Mouse (Mus musculus): ENCODE measurements at regions not wholly inside any gene's neighbourhood (a gene's known extent, or its start where the extent isn't known, plus 50 kb on each side); places are given as distances from the start of the nearest gene placed in this dataset.

DNA sequence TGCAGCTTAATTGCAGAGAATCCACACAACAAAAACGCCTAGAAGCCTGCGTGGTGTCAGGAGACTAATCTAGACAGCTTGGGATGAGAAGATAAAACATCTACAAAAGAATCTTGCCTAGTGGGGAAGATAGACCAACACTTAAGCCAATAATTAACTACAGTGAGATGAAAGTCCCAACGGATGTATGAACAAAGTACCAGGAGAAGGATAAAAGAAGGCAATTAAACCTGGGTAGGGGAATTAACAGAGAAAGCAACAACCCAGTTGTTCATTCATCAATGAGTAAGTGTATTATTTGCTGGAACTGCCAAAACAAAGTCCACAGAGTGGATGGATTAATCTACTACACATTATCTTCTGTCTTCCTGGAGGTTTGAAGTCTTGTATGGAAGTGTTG lies 99.8 kb downstream of the Olfm4 start:
- no peak for DNase-seq (ENCODE audit: low spot score in 2 of 2)

DNA sequence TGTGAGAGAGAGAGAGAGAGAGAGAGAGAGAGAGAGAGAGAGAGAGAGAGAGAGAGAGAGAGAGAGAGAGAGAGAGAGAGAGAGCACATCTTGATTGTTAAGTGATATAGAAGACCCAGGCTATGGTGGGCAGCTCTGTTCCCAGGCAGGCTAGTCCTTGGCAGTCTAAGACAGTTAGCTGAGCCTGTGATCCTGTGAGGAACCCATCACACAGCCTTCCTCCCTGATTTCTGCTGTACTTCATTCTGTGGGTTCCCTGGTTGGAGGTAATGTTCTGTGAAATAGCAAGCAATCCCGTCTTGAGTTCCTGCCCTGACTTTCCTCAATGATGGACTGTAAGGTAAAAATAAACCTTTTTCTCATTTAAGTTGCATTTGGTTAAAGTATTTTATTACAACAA lies 113.4 kb downstream of the Olfm4 start:
- no peak for DNase-seq (ENCODE audit: low spot score in 2 of 2)

DNA sequence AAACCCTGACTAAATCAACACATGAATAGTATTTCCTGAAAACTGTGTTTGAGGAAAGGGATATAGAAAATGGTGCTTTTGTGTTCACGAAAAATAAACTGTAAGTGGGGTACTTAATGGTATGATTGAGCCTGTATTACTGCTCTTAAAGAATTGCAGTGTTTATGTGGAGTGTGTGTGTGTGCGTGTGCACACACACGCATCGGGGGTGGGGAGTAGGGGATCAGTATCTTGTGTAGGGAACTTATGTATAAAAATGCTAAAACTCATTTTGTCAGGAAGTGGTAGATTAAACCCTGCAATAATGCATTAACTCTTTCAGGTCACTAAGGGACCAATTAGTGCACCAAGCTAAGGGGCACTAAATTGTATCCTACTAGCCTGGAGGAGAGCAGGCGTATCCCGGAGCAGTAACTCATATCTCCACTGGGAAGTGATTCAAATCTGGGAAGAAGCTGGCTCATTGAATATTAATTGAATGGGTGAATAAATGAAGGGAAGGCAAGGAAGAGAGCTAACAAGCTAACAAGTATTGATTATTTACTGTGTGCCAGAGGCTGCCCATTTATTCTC lies 129.3 kb downstream of the Olfm4 start:
- no peak for DNase-seq (ENCODE audit: low spot score in 2 of 2)

DNA sequence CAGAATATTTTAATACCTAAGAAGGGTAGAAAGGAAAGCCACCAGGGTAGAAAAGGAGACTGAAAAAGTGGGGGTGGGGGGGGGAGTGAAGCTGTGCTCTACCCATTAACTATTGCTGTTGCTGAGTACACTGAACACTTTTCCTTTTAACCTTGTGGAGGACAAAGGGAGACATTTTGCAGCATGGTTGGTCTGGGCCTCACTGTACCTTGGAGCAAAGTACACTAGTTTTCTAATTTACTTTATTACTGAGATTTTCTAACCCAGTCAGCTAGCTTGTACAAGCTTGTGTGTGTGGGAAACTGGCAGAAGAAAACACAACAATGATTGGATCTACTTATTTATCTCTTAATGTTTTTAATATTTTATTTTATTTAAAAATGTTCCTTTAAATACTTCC lies 130.4 kb downstream of the Olfm4 start:
- DNase-seq (ENCODE audit: low spot score in 2 of 2): no peak

DNA sequence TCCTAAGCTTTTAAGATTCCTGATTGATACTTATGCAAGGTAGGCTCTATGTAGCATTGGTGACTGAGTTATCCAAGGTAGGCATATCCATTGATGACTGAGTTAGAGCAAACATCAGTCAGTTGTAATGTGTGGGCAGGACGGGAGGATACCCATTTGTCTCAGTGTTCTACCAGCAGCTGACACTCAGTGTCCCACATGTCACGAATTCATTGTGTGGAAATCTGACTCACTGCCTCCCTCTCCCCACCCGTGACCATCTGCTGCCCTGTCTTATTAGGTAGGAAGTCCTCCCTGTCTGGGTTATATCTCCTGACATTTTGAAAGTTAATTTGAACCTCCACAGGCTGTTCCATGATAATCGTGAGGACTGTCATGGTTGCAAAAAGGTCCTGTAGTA lies 141.3 kb downstream of the Olfm4 start:
- no peak for DNase-seq (ENCODE audit: low spot score in 2 of 2)

DNA sequence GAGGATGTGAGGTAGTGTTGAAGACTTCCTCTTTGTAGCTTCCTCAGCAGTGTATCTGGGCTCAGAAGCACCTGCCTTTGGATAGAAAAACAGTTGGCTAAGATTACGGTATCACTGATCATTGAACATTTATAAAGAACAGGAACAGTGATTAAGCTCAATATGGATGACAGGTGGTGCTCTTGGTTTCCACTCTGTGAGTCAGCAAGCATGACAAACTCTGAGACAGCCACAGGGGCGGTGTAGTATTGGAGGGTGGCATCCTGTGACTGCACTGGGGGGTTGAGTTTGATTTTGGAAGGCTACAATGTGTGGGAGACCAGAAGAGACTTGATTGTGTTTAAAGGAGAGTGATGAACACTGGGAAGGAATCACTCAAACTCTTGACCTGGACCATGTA lies 144.3 kb downstream of the Olfm4 start:
- no peak for DNase-seq (ENCODE audit: low spot score in 2 of 2)

DNA sequence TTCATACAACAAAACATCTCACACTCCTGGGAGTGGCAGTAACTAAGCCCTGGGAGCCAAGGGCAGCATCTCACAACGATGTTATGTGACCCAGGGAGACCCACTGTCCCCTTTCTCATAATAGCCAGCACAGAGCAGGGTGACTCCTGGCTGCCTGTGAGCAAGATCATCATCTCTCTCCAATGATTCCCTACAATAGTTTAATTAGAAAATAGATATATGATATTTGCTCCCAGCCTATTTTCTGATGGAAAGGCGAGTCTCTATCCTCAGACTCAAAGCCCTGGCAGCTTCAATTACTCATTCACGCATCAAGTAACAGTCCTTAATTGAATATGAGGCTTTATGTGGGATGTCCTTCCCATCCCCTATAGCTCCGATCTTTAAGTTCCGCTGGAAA lies 153.7 kb downstream of the Olfm4 start:
- no peak for DNase-seq (ENCODE audit: low spot score in 2 of 2)

DNA sequence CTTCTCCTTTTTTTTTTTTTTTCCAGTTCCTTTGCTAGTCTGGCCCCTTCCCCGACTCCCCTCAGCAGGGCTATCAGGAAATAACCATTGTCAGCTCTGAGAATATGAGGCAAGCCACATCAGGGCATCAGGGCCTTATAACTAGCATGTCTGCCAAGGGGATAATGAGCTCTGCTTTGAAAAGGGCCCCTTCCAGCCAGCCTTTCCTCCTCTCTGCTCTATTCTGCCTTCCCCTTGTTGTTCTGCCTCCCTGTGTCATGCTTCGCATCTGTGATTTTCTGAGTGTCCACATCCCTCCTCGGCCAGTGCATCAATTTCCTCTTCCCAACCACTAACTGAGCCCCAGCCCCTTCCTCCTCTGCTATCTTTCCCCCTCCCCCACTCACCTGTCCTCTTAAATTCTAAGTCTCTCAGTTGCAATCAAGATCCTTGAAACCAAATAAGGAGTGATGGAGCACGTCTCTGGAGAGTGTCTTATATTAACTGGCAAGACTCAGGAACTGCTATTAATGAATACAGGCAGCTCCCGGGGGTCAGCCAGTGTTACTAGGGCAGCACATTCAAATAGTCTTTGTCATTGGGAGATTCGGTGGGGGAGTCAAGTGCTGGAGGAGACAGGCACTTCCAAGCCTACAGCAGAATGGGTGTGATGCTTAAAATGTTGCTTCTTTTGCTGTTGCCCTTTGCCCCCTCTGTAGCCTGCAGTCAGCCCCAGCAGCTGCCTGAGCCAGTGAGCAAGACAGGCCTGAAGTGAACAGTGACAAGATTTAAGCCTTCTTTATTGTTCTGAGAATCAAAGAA lies 155.3 kb downstream of the Olfm4 start:
- no peak for DNase-seq (ENCODE audit: low spot score in 2 of 2)

DNA sequence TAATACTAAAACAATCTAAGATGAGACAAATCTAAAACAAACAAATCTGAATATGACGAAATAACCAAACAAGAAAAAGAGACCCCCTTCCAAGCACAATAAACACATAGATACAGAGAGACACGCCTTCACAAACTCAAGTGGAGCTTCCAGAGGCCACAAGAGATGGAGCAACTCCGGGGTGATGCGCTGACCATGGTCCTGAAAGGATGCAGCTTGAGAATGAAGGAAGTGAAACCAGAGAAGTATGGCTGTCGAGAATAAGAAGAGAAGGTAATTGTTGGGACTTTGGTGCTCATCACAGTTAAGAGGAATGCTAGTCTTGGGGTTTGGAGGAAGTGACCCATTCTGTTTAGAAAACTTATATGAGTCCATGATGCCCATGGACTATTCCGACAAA lies 173.1 kb downstream of the Olfm4 start:
- no peak for DNase-seq (ENCODE audit: low spot score in 2 of 2)

DNA sequence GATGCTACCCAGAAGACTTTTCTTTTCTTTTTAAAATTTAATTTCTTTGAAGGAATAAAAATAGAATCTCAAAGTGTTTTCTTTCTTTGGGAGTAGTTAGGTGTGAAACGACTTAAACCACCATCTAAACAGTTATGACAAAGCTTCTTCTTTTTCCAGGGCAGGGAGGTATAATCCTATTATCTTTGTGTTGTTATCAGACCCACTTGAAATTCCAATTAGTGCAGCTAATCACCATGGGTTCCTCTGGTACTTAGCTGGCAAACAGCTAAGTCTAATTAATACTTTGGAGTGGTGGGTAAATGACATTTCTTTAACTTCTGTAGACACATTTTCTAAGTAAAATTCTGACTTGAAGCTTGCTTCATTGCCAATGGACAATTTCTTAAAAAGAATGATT lies 185.3 kb downstream of the Olfm4 start:
- DNase-seq (ENCODE audit: low spot score in 2 of 2): no peak

DNA sequence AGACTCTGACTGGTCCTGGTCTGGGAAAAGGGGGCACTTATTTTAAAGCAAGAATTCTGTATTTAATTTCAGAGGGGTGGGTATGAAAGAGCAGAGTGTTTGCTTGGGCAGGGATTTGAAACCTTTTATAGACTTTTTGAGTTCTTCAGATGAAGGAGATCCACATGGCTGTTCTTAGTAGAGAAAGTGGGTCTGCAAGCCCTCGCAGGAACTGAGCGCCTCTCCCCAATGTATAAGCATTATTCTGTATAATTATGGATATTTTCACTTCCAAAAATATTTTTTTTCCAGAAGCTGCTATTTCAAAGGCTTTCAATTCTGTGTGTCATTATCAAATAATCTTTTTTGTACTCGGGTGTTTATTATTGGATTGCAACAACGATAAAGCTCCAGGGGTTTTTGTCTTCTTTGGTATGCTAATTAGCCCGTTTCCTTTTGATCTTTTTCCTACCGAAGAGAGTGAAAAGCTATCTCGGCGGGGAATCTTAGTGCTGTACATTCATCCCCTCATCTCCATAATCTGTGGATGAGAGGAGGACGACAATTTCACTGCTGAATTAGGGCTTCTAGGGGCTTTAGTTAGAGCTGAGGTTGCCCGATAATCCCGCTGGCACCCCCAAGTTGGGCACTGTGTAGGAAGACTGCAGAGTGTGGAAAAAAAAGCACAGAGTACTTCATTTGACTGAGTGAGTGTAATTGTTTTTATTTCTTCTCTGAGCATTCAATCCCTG lies 186.7 kb downstream of the Olfm4 start:
- no peak for DNase-seq (ENCODE audit: low spot score in 2 of 2)

DNA sequence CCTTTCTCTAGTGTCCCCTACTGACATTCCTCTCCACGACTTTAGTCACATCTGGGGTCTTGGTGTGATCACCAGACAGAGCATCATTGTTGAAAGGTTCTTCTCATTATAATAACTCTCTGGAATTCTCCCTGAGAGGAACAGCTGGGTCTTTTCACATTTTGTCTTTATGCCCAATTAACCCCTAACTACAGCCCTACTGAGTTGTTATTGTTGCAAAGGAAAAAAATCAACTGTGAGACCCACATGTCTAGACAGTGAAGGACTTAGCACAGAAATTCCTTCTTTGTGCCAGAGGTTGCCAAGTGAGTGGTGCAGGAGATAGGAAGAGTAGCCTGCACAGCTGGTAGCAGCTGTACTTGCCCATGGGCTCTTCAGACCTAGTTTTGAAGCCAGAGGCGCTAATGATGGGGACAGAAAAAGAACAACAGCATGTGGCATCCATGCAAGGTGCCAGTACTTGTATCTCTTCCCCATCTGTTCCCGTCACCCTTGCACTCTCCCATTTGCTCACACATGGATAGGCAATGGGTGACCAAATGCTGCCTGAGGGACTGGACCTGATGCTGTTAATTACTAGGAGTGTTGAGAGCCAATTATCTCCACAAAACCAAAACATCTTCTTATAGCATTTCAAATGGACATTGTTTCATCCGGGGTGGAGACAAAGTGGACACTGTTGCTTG lies 189.1 kb downstream of the Olfm4 start:
- DNase-seq (ENCODE audit: low spot score in 2 of 2): no peak

DNA sequence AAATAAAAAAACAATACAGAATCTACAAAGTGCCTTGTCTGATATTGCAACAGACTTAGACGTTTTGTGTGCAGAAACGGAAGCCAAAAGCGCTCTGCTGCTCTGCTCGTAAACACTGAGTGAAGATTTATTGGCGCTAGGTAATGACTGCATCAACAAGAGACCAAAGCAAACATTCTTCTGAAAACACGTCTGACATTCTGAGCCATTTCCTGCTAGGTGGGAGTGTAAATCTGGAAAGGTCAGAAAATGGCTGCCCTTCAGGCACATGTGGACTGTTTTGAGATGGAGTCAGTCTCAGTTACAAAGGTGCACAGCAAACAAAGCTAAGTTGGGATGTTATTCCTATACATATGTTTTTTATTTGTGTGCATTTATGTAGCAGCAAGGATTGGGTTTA lies 192.6 kb downstream of the Olfm4 start:
- DNase-seq (ENCODE audit: low spot score in 2 of 2): no peak

DNA sequence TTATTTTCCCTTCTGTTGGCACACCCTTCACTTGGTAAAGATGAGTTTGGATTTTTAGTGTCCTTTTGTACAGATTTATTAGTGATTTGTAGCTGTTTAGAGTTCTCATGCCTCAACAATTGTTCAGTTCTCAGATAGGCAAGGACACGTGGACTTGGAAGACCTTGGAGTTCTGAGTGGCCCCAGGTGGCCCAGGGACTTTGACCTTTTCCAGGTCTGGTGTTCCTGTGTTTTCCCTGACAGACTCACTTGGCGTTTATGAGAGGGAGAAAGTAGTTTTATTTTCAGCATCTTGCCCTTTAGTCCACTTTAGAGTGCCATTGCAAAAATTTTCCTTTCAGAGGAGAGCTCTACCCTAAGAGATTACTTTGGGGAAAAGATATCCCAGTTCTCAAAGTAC lies 211.2 kb downstream of the Olfm4 start:
- no peak for DNase-seq (ENCODE audit: low spot score in 2 of 2)

DNA sequence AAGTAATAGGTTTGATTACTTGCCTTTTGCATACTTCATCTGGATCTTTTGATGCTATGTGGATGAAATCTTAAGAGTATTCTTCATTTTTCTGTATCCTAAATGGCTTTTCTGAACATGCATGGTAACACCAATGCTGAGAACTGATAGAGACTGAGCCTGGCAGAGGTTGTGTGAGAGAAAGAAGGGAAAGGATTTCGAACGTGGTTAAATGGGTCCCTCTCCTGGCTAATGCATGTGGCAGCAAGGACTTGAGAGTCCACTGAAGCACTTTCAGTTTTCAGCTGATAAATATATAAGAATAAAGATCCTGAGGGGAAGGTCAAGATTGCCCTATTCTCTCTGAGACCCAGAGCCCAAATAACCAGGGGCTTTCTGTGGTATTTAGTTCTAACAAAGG lies 229.0 kb downstream of the Olfm4 start:
- peak in 1 of 2 experiments; percentile 22 for DNase-seq (ENCODE audit: low spot score in 2 of 2)

DNA sequence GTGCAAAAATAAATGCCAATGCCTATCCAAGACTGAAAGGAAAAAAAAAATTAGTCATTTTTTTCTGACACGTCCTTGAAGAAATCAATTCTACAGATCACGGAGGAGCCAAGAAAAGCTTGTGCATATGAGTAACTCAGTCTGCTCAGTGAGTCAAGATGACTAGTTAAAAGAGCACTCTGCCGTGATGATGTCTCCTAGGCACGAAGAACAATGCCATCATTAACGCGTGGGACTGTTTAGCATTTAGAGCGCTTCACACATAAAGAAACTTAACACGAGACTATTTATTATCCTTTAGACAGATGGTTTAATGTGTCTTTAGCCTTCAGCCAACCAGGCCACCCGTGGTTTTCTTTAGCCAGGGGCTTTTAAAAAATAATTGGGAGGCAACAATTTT lies 229.8 kb downstream of the Olfm4 start:
- no peak for DNase-seq (ENCODE audit: low spot score in 2 of 2)

DNA sequence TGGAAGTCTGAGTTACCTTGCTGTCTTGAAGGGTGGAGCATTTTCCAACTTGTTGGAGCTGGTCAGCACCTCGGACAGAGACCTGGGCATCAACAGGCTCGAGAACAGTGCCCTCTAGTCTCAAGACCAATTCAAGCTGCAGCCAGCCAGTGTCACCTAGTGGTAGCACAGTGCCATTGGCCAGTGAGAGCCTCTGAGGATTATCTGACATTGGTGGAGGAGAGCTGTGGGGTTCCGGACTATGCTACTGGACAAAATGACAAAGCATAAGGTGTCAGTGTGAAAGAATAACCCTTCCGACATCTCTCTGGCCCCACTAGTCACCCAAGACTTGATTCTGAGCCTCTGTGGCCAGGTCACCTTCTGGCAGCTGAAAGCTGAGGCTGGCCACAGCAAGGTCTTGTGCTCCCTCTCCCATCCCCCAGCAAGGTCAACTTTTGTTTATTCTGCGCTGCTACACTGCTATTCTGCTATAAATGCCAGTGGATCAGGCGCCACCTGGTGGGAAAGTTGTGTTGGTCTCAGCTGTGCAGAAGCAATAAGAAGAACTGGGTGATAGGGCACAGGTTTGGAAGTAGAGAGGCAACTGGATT lies 232.2 kb downstream of the Olfm4 start:
- DNase-seq (ENCODE audit: low spot score in 2 of 2): peak; percentile 28 to 61

DNA sequence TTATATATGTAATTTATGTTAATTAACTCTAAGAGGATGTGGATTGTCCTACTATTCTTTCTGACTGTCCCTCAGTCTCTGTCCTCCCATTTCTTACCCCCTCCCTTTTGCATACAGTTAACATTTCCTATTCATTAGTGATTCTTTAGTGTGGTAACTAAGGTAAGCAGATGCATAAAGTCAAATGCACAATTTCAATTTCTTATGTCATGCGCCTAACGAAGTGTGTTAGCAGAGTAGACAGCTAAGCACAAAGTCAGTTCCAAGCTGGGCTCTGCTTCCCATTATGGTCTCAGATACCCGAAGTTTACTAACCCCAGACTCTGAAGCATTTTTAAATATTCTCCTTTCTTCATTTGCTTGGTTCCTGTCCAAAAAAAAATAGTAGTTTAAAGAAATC lies 248.2 kb downstream of the Olfm4 start:
- DNase-seq (ENCODE audit: low spot score in 2 of 2): no peak

DNA sequence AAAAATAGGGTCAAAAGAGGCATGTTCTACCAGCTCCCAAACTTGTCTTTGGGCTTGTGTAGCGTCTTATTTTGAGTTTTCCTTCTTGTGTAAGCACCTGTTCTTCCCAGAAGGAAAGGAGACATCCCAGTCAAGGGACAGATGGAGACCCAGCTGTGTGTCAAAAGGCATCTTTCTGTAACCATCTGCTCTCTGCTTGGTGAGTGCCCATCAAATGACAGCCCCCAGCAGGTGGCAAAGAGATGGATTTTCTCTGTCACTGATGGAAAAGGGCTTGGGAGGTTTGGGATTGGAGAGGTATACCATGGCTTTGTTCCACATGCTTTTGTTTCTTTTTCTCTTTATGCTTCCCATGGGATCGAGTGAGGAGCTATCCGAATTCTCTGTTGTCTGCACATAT lies 249.1 kb downstream of the Olfm4 start:
- DNase-seq (ENCODE audit: low spot score in 2 of 2): no peak

DNA sequence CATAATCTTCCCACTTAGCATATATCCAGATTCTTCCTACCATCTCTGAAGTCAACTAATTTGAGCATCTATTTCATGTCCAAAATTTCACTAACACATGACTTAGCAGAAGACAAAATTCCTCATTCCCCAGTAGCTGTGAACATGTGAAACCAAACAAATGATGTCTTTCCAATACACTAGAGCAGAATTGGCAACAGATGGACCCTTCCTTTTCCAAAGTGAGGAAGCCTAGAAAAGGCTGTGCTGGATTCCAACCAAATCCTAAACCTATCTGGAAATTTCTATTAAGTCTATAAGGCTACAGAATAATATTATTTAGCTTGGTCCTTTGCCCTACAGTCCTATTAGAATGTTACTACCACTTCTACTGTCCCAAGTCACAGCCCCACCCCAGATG lies 253.3 kb downstream of the Olfm4 start:
- DNase-seq (ENCODE audit: low spot score in 2 of 2): no peak

DNA sequence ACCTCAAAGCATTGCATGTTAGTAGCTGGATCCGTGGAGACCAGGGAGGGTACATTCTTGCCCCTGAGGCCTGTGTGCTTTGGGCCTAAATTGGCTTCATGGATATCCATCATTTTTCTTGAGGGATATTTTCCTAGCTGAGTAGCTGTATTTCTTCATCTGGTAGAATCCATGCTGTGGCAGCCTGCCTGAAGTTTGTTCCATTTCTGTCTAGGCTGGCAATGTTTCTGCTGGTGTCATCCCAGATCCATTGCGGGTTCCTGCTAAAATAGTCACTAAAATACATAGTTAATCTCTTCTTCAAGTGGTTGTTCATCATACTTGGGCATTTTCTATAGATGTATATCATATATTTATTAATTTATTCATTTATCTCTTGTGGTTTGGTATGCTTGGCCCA lies 253.7 kb downstream of the Olfm4 start:
- DNase-seq (ENCODE audit: low spot score in 2 of 2): no peak

DNA sequence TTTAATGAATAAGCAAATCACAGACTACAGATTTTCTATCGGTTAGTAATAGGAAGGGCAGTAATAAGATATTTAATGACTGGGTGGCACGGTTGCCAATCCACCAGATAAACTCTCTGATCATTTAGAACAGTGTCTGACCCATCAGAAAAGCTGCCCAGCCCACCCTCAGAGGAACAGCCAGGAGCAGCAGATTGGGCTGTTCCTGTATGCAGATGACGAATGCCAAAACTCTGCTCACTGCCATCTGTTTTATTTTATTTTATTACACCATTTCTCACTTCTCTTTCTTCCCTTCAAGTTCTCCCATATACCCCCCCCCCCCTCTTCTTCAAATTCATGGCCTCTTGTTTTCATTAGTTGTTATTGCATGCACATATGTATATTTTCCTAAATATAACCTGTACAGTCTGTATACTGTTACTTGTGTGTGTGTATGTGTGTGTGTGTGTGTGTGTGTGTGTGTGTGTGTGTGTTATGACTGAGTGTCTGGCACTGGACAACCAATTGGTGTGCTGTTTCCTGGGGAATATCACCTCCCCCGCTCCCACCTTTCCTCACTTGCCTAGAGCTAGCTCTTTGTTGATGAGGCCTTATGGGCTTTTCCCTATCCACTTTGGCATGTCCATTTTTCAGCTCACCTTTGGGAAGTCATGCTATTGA lies 260.9 kb downstream of the Olfm4 start:
- DNase-seq (ENCODE audit: low spot score in 2 of 2): no peak

Data from frontal cortex, postnatal 14 days (tissue).